Mouse (Mus musculus): ENCODE data around the gene Narfl.

Gene Narfl

DNA sequence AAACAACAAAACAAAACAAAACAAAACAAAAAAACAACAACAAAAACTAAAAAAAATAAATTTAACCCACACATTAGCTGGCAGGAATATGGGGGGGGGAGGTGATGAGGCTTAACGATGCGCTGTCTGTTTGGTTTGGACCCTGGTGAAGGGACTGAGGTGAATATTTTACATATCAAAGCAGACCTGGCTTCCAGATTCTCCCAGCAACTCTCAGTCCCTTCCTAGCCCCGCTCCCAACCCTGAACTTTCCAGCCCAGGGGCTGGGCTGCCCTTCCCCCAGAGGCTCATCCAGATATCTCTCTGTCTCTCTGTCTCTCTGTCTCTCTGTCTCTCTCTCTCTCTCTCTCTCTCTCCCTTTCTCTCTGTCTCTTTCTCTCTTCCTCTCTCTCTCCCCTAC lies 11.0 kb upstream of the Narfl start:
- no peak for DNase-seq (ENCODE audit: low read depth)

DNA sequence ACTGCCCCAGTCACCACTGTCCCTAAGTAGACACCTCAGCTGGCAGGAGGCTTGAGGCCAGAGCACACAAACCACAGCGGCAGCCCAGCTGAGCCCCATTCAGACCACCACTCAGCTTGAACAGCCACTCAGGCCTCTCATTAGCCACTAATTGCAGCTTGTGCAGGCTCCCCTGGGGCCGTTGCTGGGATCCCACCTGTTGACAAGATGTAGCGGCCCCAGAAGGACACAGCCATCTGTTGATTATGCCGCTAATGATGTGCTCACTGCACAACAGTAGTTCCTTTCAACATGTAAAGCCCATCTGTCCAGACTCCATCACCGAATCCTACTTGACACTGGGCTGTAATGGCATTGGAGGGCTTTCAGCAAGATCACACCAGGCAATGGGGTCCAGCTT lies 7.7 kb upstream of the Narfl start:
- DNase-seq (ENCODE audit: low read depth) = no peak

DNA sequence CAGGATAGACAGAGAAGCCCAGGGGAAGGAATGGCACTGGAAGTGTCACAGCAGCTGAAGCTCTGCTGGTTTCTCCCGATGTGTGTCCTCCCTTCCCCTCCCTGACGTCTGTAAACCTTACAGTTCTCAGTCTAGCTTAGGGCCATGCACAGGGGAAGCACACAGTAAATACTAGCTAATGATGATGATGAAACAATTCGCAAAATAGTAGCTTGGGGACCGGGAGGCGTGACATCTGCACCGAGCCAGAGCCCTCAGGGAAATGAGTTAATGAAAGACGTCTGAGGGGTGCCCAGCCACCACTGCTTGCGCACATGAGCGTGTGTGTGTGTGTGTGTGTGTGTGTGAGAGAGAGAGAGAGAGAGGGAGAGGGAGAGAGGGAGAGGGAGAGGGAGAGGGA lies 4.2 kb upstream of the Narfl start:
- DNase-seq (ENCODE audit: low read depth) = no peak

DNA sequence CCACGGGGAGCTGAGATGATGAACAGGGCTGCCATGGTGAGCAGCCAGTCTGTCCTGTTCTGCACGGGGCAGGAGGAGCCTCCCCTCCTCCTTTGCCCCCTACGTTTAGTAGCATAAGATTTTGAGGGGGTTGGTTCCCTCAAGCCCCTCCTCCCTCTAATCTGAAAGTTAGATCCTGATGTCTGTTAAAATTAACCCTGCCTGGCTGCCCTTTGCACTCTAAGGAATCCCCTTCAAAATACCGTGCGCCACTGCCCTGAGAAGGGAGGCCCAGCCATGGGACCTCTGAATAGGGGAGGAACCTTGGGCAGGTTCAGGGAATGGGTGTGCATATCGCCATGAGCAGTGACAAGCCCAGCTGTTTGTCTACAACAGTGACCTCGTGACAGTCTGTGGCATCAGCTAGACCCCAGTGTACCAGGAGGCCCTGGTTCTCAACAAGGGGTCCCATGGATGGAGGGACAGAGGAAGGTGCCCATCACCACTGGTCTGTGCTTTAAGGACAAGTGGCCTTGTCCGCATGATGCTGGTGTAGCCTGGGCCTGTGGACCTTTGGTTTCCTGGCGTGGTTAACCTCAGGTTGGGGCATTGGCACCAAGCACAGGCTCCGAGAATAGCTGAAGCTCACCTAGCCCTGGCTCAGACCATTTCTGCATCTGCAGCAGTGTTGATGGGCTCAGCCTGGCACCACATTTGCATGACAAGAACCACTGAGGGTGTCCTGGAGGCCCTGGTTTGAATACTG lies 1.9 kb downstream of the Narfl start:
- no peak for DNase-seq (ENCODE audit: low read depth)

DNA sequence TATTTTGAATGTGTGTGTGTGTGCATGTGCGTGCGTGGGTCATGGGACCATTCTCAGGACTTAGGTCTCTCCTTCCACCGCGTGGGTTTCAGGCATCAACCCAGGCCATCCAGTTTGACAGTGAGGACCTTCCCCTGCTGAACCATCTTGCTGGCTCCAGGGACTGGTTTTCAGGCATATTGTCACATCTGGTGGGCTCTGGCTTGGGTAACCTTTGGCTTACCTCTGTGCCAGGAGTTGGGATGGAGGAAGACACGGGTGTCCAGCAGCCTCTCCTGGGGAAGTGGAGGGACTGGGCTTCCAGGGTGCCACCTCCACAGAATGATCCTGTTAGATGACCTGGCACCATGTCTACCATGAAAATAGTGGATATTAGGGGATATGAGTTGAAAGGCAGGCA lies 4.4 kb downstream of the Narfl start:
- no peak for DNase-seq (ENCODE audit: low read depth)

DNA sequence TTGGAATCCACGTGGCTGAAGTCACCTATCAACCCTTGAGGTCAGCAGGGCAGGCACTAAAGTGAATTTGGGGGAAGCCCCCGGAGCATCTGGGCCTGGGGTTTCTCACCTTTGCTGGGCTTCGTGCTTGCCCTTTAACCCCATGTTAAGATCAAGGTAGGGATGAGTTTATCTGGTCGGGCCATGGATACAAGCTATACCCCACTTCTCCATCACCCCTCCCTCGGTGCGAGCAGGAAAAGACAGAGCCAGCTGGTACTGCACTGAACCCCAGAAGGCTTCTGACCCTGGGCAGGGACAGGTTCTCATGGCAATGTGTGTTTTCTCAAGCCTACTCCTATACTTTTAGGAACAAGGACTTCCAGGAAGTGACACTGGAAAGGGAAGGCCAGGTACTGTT lies 7.8 kb downstream of the Narfl start:
- no peak for DNase-seq (ENCODE audit: low read depth)

DNA sequence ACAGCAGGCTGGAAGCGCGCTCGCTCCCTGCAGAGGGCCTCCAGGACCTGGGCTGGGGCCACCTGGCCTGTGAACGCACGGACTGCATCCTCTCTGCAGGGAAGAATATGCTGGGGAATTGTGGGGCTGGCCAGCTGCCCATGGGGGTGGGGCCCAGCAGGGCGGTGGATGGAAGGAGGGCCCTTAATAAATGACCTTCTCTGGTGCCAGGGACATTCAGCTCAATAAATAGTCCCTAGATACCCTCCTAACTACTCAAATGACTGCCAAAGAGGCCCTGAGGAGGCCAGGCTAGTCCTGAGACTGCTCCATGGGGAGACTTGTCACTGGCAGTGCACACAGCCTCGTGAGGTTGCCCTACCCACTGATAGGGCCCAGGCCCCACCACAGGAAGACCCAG lies 9.5 kb downstream of the Narfl start:
- no peak for DNase-seq (ENCODE audit: low read depth)

DNA sequence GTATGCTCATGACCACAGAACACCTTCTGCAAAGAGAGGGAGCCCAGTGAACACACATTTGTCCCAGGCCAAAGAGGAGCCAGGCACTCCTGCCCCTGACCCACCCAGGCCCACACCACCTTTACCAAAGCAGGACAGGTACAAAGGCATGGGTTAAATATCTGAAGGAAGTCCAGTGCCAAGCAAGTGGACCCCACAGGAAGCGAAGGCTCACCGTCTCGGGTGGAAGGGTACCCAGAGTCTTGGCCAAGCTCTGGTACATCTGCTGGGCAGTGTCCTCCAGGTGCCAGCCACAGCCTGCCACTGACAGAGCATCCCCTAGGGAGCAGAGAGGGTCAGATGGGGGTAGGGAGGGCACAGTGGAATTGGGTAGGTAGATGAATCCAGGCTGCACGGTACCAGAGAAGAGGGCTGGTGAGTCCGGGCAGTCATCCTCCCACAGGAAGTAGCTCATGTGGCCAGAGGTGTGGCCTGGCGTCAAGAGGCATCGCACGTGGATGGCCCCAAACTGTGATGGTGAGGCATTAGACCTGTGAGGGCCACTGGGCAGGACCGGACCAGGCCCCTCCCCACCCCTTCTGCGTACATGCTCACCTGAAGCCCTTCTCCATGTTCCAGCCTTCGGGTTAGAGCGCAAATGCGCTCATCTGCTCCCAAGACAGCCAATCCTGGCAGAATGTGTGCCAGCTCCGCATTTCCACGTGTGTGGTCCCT lies 10.4 kb downstream of the Narfl start:
- no peak for DNase-seq (ENCODE audit: low read depth)

DNA sequence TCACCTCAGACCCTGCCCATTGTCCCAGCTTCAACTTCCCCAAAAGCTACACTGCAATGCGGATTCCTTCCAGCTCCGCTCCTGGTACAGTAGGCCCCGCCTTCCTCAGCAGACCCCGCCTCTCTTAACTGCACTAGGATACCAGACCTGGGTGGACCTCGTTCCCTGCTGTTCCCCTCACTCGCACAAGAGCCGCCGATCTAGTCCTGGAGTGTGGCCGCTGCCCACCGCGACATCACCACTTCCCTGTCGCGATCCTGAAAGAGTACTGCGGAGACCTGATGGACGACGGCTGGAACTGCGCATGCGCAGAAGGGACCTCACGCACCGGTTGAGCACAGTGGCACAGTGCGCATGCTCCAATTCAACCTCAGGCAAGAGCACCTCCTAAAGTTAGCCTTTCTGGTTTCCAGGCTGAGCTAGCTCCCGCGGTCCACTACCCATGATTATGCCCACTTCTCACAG lies 11.7 kb downstream of the Narfl start, which contains the start of gene Haghl:
Gene Haghl (minus strand): TSS at position 393 of the 465 bp plus-strand sequence.
- peak; percentile 94 for DNase-seq (ENCODE audit: low read depth)

DNA sequence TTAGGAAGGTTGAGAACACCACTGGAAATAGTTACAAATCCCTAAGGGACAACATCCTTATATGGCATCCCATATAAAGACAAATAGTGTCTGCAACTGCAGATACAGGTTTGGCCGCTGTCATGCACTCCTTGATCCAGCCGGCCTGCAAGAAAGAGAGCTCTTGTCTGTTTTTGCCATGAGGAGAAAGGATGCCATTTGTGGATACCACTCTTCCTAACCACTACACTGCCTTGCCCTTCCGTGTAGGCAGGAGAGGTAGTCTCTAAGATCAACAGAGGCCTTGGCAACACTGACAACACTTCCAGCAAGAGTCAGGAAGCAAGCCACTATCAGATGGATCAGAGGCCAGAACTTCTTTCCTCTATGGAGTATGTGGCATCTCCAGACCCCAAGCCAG lies 12.7 kb downstream of the Narfl start, which contains the start of gene Ccdc78:
Gene Ccdc78 (plus strand): TSS at position 301 of the 400 bp plus-strand sequence.
- no peak for DNase-seq (ENCODE audit: low read depth)

DNA sequence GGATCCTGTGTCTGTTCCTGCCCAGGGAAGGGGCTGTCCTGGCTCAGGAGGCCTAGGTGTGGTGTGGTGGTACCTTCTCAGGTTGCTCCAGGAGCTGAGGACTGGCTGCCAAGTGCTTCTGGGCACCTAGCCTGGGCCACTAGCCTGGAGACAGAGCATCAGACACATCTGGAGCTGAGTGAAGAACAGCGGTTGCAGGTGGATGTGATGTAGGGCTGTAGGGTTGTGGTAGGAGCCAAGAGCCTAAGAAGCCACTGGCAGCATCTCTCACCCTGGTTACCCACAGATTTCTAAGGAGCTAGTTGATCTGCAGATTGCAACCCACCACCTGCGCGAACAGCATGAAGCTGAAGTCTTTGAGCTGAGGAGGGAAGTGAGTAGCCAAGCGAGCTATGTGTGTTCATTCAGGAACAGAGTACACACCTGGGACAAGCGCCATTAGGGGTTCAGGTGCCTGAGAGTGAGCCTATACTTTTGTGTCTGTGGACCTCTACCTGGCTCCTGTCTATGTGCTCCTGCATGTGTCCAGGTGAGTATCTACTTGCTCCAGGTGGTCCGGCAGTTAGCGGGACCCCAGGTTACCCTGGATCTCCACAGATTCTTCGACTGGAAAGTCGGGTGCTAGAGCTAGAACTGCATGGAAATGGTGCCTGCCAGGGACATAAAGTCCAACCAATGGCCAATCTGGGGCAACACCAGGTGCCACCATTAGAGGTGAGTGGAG lies 13.4 kb downstream of the Narfl start:
- DNase-seq (ENCODE audit: low read depth) = no peak

DNA sequence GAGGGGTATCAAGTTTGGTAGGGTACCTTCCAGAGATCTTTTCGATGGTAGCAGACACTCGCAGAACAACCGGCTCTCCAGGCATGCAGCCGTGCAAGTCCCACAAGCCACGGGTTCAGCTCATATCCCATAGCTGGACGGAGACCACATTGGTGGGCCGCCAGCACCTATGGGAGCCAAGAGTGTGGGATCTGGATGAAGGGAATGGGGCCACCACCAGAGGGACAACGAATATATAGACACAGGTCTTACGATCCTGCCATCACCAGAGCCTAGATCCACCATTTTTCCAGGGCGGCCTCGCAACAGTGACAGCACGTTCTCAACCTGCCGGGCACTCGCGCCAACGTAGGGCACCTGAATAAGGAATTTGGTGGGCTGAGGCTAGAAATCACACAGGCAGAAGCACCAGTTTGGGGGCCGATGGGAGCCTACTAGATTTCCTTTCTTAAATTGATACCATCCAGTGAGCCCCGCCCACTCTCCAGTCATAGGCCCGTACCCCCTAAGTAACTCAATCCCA lies 17.8 kb downstream of the Narfl start:
- no peak for DNase-seq (ENCODE audit: low read depth)

DNA sequence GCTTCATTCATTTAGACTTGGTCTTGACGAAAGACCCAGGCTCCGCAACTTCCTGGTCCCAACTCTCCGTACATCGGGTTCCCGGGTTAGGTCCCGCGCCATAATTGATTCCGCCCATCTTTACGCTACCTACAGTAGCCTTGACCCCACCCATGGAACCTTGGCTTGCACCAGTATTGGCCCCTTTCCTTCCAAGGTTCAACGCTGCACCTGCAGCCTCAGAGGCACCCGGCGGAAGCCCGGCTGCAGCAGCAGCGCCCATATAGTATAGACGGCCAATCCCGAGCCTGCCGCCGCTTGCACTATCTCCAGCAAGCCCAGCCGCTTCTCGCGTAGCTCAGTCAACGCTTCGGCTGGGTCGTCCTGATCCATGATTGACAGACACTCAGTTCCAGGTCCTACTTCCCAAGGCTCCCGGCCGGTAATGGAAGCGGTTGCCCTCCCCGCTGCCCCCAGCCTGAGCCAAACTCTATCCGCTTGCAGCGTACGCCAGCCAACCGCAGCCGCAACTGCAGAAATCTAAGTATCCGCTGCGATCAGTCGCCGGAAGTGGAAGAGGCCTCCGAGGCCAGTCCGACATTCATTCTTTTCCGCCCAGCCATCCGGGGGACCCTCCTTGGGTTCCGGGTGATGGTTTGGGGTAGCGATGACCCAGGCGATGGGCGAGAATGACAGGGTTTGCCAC lies 18.4 kb downstream of the Narfl start:
- DNase-seq (ENCODE audit: low read depth) = peak; percentile 82

DNA sequence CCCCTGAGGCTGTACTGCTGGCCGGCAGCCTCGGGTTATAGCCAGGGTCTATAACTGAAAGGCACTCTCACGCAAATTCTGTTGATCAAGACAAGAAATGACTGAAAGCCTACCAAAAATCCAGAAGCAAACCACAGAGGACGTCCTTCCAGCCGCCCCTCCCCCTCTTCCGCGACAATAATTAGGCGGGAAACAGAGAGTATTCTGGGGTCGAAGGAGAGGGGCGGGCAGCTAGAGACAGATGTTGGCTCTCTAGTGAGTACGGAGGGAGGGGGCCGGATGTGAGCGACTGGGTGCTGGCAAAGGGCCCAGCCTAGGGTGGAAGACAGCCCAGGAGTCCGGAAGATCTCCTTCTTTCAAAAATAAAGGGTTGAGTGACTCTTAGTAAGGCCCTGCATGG lies 19.0 kb downstream of the Narfl start, which contains the start of gene Fam173a:
Gene Fam173a (minus strand): TSS at position 287 of the 400 bp plus-strand sequence.
- peak; percentile 46 for DNase-seq (ENCODE audit: low read depth)

DNA sequence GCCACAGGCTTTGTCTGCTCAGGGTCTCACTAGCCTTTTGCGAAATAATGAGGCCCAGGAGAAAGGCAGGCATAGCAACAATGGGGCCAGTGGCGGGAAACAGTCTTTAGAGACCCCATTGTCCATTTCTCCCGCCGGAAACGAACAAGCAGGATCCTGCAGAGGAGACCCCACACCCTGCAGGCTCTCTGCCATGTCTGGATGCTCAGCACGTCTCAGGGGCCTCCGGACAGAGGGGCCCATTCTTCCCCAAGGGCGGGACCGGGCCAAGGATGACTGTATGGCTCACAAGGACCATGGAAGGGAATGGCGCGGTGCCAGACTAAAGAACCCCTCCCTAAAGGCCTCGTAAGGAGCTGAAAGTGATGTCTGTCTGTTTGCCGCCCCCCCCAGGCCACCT lies 20.6 kb downstream of the Narfl start:
- DNase-seq (ENCODE audit: low read depth) = no peak

DNA sequence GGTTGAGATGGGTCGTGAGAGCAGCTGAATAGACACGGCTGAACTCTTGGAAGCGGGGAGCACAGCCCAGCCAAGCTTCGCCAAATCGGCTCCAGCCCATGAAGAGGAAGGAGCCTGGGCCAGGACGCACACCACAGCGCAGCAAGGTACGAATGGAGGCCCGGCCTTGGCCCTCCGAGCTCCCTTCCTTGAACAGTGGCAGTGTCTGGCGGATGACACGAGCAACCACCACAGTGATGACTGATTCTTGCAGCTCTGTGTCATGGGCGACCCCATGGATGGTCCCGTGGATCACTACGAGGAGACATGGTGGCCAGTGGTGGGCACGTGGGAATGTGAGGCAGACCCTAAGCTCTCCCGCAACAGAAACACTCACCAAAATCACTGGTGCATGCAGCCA lies 21.4 kb downstream of the Narfl start:
- DNase-seq (ENCODE audit: low read depth) = no peak

DNA sequence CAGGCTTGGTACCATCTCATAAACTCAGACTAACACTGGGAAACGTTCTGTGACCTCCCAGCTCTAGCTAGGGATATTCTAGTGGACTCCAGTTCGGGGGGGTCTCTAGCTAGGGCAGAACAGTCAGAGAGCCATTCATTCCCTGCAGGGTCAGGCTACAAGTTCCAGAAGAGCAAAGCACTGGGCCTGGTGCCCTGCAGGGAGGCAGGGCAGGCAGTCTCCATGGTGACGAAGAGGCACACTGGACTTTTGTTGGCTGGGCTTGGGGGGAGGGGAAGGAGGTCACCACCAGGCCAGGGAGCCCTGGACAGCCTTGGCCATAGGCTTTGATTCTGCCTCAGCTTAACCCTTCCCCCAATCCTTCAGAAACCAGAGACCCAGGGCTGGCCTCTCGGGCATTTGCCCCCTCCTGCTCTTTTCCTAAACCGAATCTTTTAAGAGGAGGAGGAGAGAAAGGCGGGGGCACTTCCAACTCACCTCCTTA lies 22.1 kb downstream of the Narfl start, which contains the start of gene AC134908.4:
Gene AC134908.4 (minus strand): TSS at position 51 of the 484 bp plus-strand sequence.
- no peak for DNase-seq (ENCODE audit: low read depth)

DNA sequence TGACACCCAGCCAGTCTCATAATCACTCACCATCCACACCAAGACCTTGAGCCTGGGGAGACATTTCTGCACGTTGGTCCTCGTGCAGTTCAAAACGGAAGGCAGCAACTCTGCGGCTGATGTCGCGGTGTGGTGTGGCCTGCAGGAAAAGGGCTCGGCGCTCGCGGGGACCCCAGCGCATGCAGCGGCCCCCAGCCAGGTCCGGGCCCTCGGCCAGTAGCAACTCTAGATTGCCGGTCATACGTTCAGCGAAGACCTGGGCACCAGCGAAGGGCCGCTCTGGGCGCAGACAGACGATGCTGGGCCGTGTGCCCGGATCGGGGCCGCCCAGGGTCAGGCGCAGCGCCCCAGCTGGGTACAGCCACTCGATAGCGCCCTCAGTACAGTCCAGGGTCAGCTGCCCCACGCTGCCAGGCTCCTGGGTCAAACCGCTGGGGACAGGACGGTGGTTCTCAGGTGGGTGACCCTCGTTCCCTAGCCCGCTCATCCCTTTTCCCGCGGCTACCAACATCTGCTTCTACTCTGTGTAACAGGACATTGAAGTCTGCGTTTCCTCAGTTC lies 22.7 kb downstream of the Narfl start:
- no peak for DNase-seq (ENCODE audit: low read depth)

DNA sequence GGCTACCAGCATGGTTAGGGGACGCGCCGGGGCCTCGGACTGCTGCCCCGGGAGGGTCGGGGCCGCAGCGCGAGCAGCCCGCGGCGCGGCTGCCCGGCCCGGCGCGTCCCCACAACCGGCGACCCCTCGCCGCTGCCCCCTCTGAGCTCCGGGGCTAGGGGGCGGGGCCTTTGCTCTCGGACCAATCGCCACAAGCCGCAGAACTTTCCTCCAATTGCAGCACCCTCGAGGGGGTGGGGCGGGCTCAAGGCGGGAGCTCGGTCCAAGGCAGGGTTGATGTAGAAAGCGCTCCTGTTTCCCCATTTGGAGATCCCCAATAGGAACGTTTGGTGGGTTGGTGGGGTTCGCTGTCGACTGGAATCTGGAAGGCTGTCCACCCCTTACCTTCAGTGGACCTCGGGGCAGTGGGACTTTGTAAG lies 23.4 kb downstream of the Narfl start, which contains the start of gene Metrn:
Gene Metrn (minus strand): TSS at position 186 of the 419 bp plus-strand sequence.
- peak; percentile 77 for DNase-seq (ENCODE audit: low read depth)

DNA sequence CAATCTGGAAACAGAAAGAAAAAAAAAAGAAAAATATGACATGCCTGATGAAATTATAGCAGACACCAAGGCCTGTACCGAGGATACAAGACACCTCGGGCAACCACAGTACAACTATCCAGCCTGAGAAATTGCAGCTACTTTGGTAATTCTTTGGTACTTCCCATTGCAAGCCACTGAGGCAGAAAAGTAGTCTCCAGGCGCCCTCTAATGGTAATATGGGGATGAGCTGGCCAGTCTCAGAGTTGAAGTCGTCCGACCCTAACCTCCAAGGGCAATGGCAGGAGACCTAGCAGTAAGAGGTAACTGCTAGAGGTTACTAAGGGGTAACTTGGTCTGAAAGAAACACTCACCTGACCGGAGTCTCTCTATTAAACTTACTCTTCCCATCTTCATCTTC lies 27.5 kb downstream of the Narfl start:
- peak; percentile 73 for DNase-seq (ENCODE audit: low read depth)
